Mouse (Mus musculus): ENCODE data around the gene Ecsit.

Ecsit gene

DNA sequence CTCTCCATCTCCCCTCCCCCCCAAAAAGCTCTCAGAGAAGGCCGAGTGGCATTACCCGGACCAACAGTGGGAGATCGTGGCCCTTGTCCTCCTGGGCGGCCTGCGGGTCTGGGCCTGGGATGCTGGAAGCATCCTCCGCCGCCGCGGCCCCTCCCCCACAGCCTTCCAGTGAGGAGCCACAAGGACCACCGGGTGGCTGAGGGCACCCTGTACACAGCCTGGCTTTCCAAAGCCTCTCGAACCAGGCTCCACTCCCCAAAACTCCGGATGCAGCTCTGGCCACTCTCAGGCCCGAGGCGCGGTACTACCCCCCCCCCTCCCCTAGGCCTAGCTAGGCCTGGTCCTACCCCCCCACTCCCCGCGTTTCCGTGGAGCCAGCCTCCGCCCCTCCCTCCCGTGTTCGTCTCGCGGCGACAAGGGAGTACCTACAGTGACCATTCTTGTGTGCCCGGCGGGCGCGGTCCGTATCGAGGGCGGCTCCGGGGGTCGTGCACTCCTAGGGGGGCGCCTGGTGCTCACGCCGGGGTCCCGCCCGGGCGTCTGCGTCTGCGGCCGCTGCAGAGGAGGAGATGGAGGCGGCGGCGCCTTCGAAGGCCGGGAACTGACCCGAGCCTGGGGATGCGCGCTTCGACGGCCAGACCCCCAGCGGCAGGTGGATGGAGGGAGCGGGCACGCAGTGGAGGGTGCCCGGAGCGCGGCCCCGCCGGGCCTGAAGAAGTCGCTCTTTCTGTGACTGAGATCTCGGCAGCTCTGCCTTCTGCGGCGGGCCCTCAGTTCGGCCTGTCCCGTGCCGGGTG, 33.9 kb downstream of the Ecsit start:
- WGBS = 3% methylated on average over 65 of the region's 67 CpGs

- WGBS = 2% methylated on average over 40 of the region's 43 CpGs
Measured at GRCm38 (mm10) chr9:22050351-22050889, 34.8 kb downstream of the Ecsit start.

GRCm38 (mm10) chr9:22049721-22050270, 35.4 kb downstream of the Ecsit start:
- 27% methylated on average over 4 of the region's 4 CpGs for WGBS

- WGBS = 33% methylated on average over 11 of the region's 11 CpGs
Measured at GRCm38 (mm10) chr9:22049315-22049714, 35.9 kb downstream of the Ecsit start.

- WGBS = 42% methylated on average over 9 of the region's 9 CpGs
Measured at GRCm38 (mm10) chr9:22047329-22047728, 37.9 kb downstream of the Ecsit start.

GRCm38 (mm10) chr9:22041832-22042231, 43.4 kb downstream of the Ecsit start:
- 60% methylated on average over 2 of the region's 2 CpGs for WGBS

DNA sequence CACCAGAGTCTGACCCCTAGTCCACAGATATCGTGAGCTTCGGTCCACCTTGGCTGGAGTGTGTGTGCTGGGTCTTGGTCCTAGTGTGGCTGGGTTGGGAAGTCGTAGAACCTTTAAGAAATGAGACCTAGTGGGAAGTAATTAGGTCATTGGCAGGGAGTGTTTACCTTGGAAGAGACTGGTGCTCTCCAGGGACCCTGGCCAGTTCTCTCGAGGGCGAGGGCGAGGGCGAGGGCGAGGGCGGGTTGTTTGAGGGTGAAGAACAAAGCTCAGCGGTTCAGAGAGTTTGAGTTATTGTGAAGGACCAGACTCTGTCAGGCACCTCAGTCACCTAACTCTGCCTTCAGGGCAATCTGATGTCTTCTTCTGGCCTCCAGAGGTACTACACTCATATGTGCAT, 47.4 kb downstream of the Ecsit start:
- 68% methylated on average over 10 of the region's 10 CpGs for WGBS

GRCm38 (mm10) chr9:22035300-22036044, 49.8 kb downstream of the Ecsit start:
- 54% methylated on average over 6 of the region's 6 CpGs for WGBS

DNA sequence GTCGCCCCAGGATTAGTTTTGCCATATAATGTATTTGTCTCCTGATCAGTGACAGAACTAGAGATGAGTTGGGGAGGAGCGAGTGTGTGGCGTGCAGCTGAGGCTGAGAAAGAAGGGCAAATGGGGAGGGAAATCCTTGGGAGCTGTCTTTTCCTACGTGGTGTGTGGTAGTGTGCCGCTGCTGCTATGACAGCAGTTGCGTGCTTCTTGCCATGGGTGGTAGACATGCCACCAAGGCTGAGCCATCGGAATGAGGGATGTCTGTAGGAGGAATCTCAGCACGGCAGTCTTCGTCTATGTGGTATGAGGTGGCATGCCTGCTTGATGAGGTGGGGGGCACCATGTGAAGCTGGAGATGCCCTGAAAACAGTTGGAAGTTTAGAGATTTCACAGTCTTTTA, 54.9 kb downstream of the Ecsit start:
- 62% methylated on average over 9 of the region's 9 CpGs for WGBS

DNA sequence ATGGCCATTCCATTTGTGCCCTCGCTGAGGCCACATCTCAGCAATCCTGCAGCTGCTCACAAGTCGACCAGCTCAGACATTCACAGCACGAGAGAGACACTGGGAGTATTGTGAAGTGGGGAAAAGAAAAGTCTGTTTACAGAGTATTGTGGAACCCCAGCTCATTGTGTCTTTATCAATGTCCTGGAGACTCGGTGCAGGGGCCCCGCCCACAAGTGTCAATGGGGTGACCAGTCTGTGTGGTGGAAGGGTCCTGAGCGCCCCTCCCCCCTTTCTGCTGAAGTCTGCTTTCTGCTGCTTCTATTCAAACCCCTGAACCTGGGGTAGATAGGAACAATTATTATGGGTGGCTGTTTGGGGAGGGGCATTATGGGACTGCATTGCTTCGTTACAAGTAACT, 56.8 kb downstream of the Ecsit start:
- 32% methylated on average over 7 of the region's 7 CpGs for WGBS

DNA sequence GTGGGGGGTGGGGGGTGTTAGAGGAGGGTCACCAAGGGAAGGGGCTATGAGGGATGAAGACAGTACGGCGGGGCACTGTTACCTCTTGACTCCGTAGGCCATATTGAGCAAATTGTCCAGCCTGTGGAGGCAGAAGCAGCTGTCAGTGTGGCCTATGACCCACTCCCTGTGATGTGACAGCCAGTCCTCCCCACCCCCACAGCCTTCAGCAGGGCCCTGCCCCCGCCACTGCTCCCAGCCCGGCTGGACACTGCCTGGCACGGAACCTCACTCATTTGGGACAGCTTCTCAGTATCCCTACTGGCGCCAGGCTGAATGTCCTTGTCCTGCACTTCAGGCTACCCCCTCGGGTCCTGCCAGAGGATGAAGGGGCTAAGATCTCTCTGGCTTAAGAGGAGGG, 60.6 kb downstream of the Ecsit start:
- 61% methylated on average over 8 of the region's 8 CpGs for WGBS

Measured in cerebral cortex, adult 2 months (tissue).